Mouse (Mus musculus): ENCODE data around the gene Rad51ap2. TPM values are rescaled to one million over a fixed set of nuclear protein-coding genes. Genes with fewer than 3 reads are reported as not detected.

Gene Rad51ap2
- polyA plus RNA-seq, 1 experiment from 2014 or later, result 0.09 TPM

- DNase-seq (ENCODE audit: low spot score) (peak; percentile 22), ATAC-seq (ENCODE audit: insufficient number of reproducible peaks, low FRiP score, low TSS enrichment, low read depth) (no peak)
- Histone ChIP-seq H3K9ac (ENCODE audit: low read length) (peak overlapping the region; percentile 40; the same call in 1 of the 2 replicates), H3K27me3 (ENCODE audit: control insufficient read depth, insufficient read depth, low read length) (no peaks in the 10 kb centered on the region; the same call in 1 of the 2 replicates), H3K9me3 (ENCODE audit: control insufficient read depth, low read length) (no peaks in the 10 kb centered on the region), H3K27ac (replicated peaks; ENCODE audit: low read depth, low read length) (no peak overlapping the region), H3K4me2 (ENCODE audit: low read depth, severe bottlenecking) (peak overlapping the region; percentile 69), H3K4me1 (ENCODE audit: control insufficient read depth, insufficient read depth, low read length) (peaks cover 8% of the 10 kb centered on the region; the same call in 1 of the 2 replicates), H3K36me3 (ENCODE audit: control insufficient read depth, insufficient read depth, low read length) (no peaks in the 10 kb centered on the region), H3K4me3 (ENCODE audit: low read depth, low read length) (peak overlapping the region; percentile 35)
- WGBS, result 5% methylated on average over 12 of the region's 12 CpGs
Measured at GRCm38 (mm10) chr12:11436023-11436350, 19.9 kb upstream of the Rad51ap2 start.

- ATAC-seq (ENCODE audit: insufficient number of reproducible peaks, low FRiP score, low TSS enrichment, low read depth) (peak; percentile 89), DNase-seq (ENCODE audit: low spot score) (peak; percentile 83)
- H3K4me3 ChIP-seq (ENCODE audit: low read depth, low read length), result peak within 1 kb of the TSS; percentile 35
- 4% methylated on average over 34 of the region's 34 CpGs for WGBS
- no peaks in the 10 kb centered on the region for H3K9me3 ChIP-seq (ENCODE audit: control insufficient read depth, low read length)
- H3K9ac ChIP-seq (ENCODE audit: low read length), result peak within 1 kb of the TSS; percentile 40
- H3K4me1 ChIP-seq (ENCODE audit: control insufficient read depth, insufficient read depth, low read length), result peaks cover 8% of the 10 kb centered on the region; the same call in 1 of the 2 replicates
- H3K27me3 ChIP-seq (ENCODE audit: control insufficient read depth, insufficient read depth, low read length), result no peaks in the 10 kb centered on the region; the same call in 1 of the 2 replicates
- no peaks in the 10 kb centered on the region for H3K36me3 ChIP-seq (ENCODE audit: control insufficient read depth, insufficient read depth, low read length)
- H3K27ac ChIP-seq (replicated peaks; ENCODE audit: low read depth, low read length), result no peak within 1 kb of the TSS
- peak within 1 kb of the TSS; percentile 69 for H3K4me2 ChIP-seq (ENCODE audit: low read depth, severe bottlenecking)
Measured at GRCm38 (mm10) chr12:11436497-11437265, 19.2 kb upstream of the Rad51ap2 start, which contains the start of gene Vsnl1. TSS of gene Vsnl1 (minus strand) at chr12:11436613.

GRCm38 (mm10) chr12:11437266-11437906 is 18.5 kb upstream of the Rad51ap2 start:
- no peaks in the 10 kb centered on the region; the same call in 1 of the 2 replicates for H3K27me3 ChIP-seq (ENCODE audit: control insufficient read depth, insufficient read depth, low read length)
- peak; percentile 38; the same call in 1 of the 2 replicates for ATAC-seq (ENCODE audit: insufficient number of reproducible peaks, low FRiP score, low TSS enrichment, low read depth)
- 16% methylated on average over 17 of the region's 17 CpGs for WGBS
- H3K9ac ChIP-seq (ENCODE audit: low read length), result no peak overlapping the region
- peaks cover 8% of the 10 kb centered on the region; the same call in 1 of the 2 replicates for H3K4me1 ChIP-seq (ENCODE audit: control insufficient read depth, insufficient read depth, low read length)
- H3K27ac ChIP-seq (replicated peaks; ENCODE audit: low read depth, low read length), result no peak overlapping the region
- no peak overlapping the region; the same call in 1 of the 2 replicates for H3K4me3 ChIP-seq (ENCODE audit: low read depth, low read length)
- H3K9me3 ChIP-seq (ENCODE audit: control insufficient read depth, low read length), result no peaks in the 10 kb centered on the region
- H3K4me2 ChIP-seq (ENCODE audit: low read depth, severe bottlenecking), result peak overlapping the region; percentile 69
- peak; percentile 94 for DNase-seq (ENCODE audit: low spot score)
- no peaks in the 10 kb centered on the region for H3K36me3 ChIP-seq (ENCODE audit: control insufficient read depth, insufficient read depth, low read length)

- Histone ChIP-seq H3K36me3 (ENCODE audit: control insufficient read depth, insufficient read depth, low read length) (no peaks in the 10 kb centered on the region), H3K4me3 (ENCODE audit: low read depth, low read length) (peak overlapping the region; percentile 7; the same call in 1 of the 2 replicates), H3K4me1 (ENCODE audit: control insufficient read depth, insufficient read depth, low read length) (peaks cover 8% of the 10 kb centered on the region; the same call in 1 of the 2 replicates), H3K4me2 (ENCODE audit: low read depth, severe bottlenecking) (peak overlapping the region; percentile 32; the same call in 1 of the 2 replicates), H3K9ac (ENCODE audit: low read length) (no peak overlapping the region), H3K9me3 (ENCODE audit: control insufficient read depth, low read length) (no peaks in the 10 kb centered on the region), H3K27ac (replicated peaks; ENCODE audit: low read depth, low read length) (no peak overlapping the region), H3K27me3 (ENCODE audit: control insufficient read depth, insufficient read depth, low read length) (no peaks in the 10 kb centered on the region; the same call in 1 of the 2 replicates)
- peak; percentile 26 for DNase-seq (ENCODE audit: low spot score)
- WGBS, result 22% methylated on average over 23 of the region's 23 CpGs
- ATAC-seq (ENCODE audit: insufficient number of reproducible peaks, low FRiP score, low TSS enrichment, low read depth), result no peak
Measured at GRCm38 (mm10) chr12:11437907-11438447, 17.9 kb upstream of the Rad51ap2 start.

GRCm38 (mm10) chr12:11454146-11454545 is 1.7 kb upstream of the Rad51ap2 start:
- H3K27me3 ChIP-seq (ENCODE audit: control insufficient read depth, insufficient read depth, low read length), result no peaks in the 10 kb centered on the region
- no peak overlapping the region for H3K9ac ChIP-seq (ENCODE audit: low read length)
- H3K4me2 ChIP-seq (ENCODE audit: low read depth, severe bottlenecking), result no peak overlapping the region
- no peaks in the 10 kb centered on the region for H3K4me1 ChIP-seq (ENCODE audit: control insufficient read depth, insufficient read depth, low read length)
- H3K27ac ChIP-seq (replicated peaks; ENCODE audit: low read depth, low read length), result no peak overlapping the region
- DNase-seq (ENCODE audit: low spot score), result no peak
- 70% methylated on average over 5 of the region's 5 CpGs for WGBS
- H3K9me3 ChIP-seq (ENCODE audit: control insufficient read depth, low read length), result no peaks in the 10 kb centered on the region
- no peaks in the 10 kb centered on the region for H3K36me3 ChIP-seq (ENCODE audit: control insufficient read depth, insufficient read depth, low read length)
- H3K4me3 ChIP-seq (ENCODE audit: low read depth, low read length), result no peak overlapping the region
- no peak for ATAC-seq (ENCODE audit: insufficient number of reproducible peaks, low FRiP score, low TSS enrichment, low read depth)

- H3K9ac ChIP-seq (ENCODE audit: low read length), result peak overlapping the region; percentile 52
- H3K4me1 ChIP-seq (ENCODE audit: control insufficient read depth, insufficient read depth, low read length), result no peaks in the 10 kb centered on the region
- no peaks in the 10 kb centered on the region for H3K27me3 ChIP-seq (ENCODE audit: control insufficient read depth, insufficient read depth, low read length)
- H3K9me3 ChIP-seq (ENCODE audit: control insufficient read depth, low read length), result no peaks in the 10 kb centered on the region
- DNase-seq (ENCODE audit: low spot score) (no peak), ATAC-seq (ENCODE audit: insufficient number of reproducible peaks, low FRiP score, low TSS enrichment, low read depth) (no peak; the same call in 1 of the 2 replicates)
- H3K27ac ChIP-seq (replicated peaks; ENCODE audit: low read depth, low read length), result no peak overlapping the region
- H3K4me2 ChIP-seq (ENCODE audit: low read depth, severe bottlenecking), result peak overlapping the region; percentile 61
- H3K4me3 ChIP-seq (ENCODE audit: low read depth, low read length), result peak overlapping the region; percentile 40
- 5% methylated on average over 11 of the region's 11 CpGs for WGBS
- H3K36me3 ChIP-seq (ENCODE audit: control insufficient read depth, insufficient read depth, low read length), result no peaks in the 10 kb centered on the region
Measured at GRCm38 (mm10) chr12:11456213-11456612, 334 bp downstream of the Rad51ap2 start.

- 71% methylated on average over 4 of the region's 4 CpGs for whole genome bisulfite sequencing
- no peaks in the 10 kb centered on the region for H3K36me3 ChIP-seq (ENCODE audit: control insufficient read depth, insufficient read depth, low read length)
- H3K4me1 ChIP-seq (ENCODE audit: control insufficient read depth, insufficient read depth, low read length), result no peaks in the 10 kb centered on the region
- H3K27ac ChIP-seq (replicated peaks; ENCODE audit: low read depth, low read length), result no peak overlapping the region
- no peak overlapping the region for H3K9ac ChIP-seq (ENCODE audit: low read length)
- no peaks in the 10 kb centered on the region for H3K27me3 ChIP-seq (ENCODE audit: control insufficient read depth, insufficient read depth, low read length)
- no peak overlapping the region for H3K4me2 ChIP-seq (ENCODE audit: low read depth, severe bottlenecking)
- H3K4me3 ChIP-seq (ENCODE audit: low read depth, low read length), result no peak overlapping the region
- DNase-seq (ENCODE audit: low spot score) (no peak), ATAC-seq (ENCODE audit: insufficient number of reproducible peaks, low FRiP score, low TSS enrichment, low read depth) (no peak)
- H3K9me3 ChIP-seq (ENCODE audit: control insufficient read depth, low read length), result no peaks in the 10 kb centered on the region
Measured at GRCm38 (mm10) chr12:11456632-11457031, 753 bp downstream of the Rad51ap2 start.

All from limb, embryonic 11.5 days (tissue).